Comparison of ENCODE assay signal across 8 mouse cellular contexts in genomic region chr9:65629767-65630630, GRCm38 (mm10). TPM values are rescaled to one million over a fixed set of nuclear protein-coding genes. Genes with fewer than 3 reads are reported as not detected.
DNase-seq lines count a peak whose midpoint lies in the region.

No protein-coding gene starts in this region.

- H3K36me3 ChIP-seq in heart, embryonic 10.5 days: no peaks in the 10 kb centered on the region

- peaks cover 10% of the 10 kb centered on the region for H3K27me3 ChIP-seq in heart, embryonic 10.5 days (ENCODE audit: insufficient read depth, poor library complexity, severe bottlenecking)

- H3K27ac ChIP-seq in heart, embryonic 10.5 days: peak overlapping the region; percentile 98

- under 1% methylated on average over 58 of the region's 83 CpGs for WGBS in heart, embryonic 10.5 days

- H3K9me3 ChIP-seq in heart, embryonic 10.5 days: no peaks in the 10 kb centered on the region

- H3K4me3 ChIP-seq in heart, embryonic 10.5 days: peak overlapping the region; percentile 99

- H3K4me1 ChIP-seq in heart, embryonic 10.5 days: peaks cover 47% of the 10 kb centered on the region

- peak; percentile 63 for DNase-seq in embryo, embryonic 10 days (ENCODE audit: low spot score)
- no peak for DNase-seq in embryo, embryonic 9.5 days (ENCODE audit: extremely low spot score)
- peak; percentile 80 for DNase-seq in embryo, embryonic 11 days
- peak; percentile 81 for DNase-seq in heart, embryonic 10.5 days (ENCODE audit: low spot score)
- peak; percentile 75 for DNase-seq in kidney, adult 9 months
- DNase-seq in lung, postnatal 10 days: peak; percentile 63
- DNase-seq in retina, postnatal 1 day: peak; percentile 62
- no peak for DNase-seq in layer of hippocampus, postnatal 36 days

RNA-seq across cellular contexts. Expression of gene Rbpms2, which starts 0.6 kb away (rescaled TPM):
- polyA plus RNA-seq in heart, embryonic 10.5 days (2016; fragmentation: Nextera tagmentation; extraction: Ambion mirVana): 117 and 179 TPM in 2 replicates
- total RNA-seq in layer of hippocampus, postnatal 36 days (2021): 1 to 10 TPM; 3.2 to 4.0 TPM

RNA-seq across cellular contexts. Expression of gene Oaz2, which starts 37.8 kb away (rescaled TPM):
- polyA plus RNA-seq in heart, embryonic 10.5 days (2016; fragmentation: Nextera tagmentation; extraction: Ambion mirVana): 268 and 288 TPM in 2 replicates
- 100 to 1,000 TPM; 189 to 220 TPM for total RNA-seq in layer of hippocampus, postnatal 36 days (2021)

RNA-seq across cellular contexts. Expression of gene Pif1, which starts 43.0 kb away (rescaled TPM):
- 16.7 and 17.7 TPM in 2 replicates for polyA plus RNA-seq in heart, embryonic 10.5 days (2016; fragmentation: Nextera tagmentation; extraction: Ambion mirVana)
- under 1 TPM; 0.12 to 0.25 TPM for total RNA-seq in layer of hippocampus, postnatal 36 days (2021)

RNA-seq across cellular contexts. Expression of gene Plekho2, which starts 50.2 kb away (rescaled TPM):
- polyA plus RNA-seq in heart, embryonic 10.5 days (2016; fragmentation: Nextera tagmentation; extraction: Ambion mirVana): 12.8 and 14.2 TPM in 2 replicates
- total RNA-seq in layer of hippocampus, postnatal 36 days (2021): 10 to 100 TPM in 1 of 2 experiments, 1 to 10 TPM in 1; 9.8 to 10.9 TPM

Comparison
In these comparisons a context has a peak if more than half of its experiments do, and no peak if none do; other contexts are left out.
1. DNase-seq: peak in embryo, embryonic 10 days (single experiment), embryo, embryonic 11 days (single experiment), heart, embryonic 10.5 days (single experiment), kidney, adult 9 months (single experiment), lung, postnatal 10 days (single experiment) and retina, postnatal 1 day (single experiment); none in embryo, embryonic 9.5 days (single experiment) and layer of hippocampus, postnatal 36 days (0 of 2).